Mouse (Mus musculus): Measurements from ENCODE around the gene Rhox3f.
"Not testable (repeated sequence)": the region's sequence is repeated elsewhere in the genome, so short reads cannot be mapped to it uniquely, and the experiment has no call there.

Rhox3f gene

GRCm38 (mm10) chrX:37580692-37581091, at the start of gene Rhox3f:
Gene Rhox3f (plus strand): TSS chrX:37580992.
- not testable (repeated sequence) for DNase-seq (ENCODE audit: low spot score in 2 of 2)

GRCm38 (mm10) chrX:37541719-37542118, 39.1 kb upstream of the Rhox3f start, which contains the start of gene Rhox3e:
Gene Rhox3e (plus strand): TSS chrX:37542019.
- not testable (repeated sequence) for DNase-seq (ENCODE audit: low spot score in 2 of 2)

- DNase-seq (ENCODE audit: low spot score in 2 of 2), result not testable (repeated sequence)
These were observed 23.7 kb upstream of the Rhox3f start, which contains the start of gene Rhox4e for GRCm38 (mm10) chrX:37557112-37557511. Gene Rhox4e (plus strand): TSS chrX:37557412.

- not testable (repeated sequence) for DNase-seq (ENCODE audit: low spot score in 2 of 2)
These were observed 9.7 kb upstream of the Rhox3f start, which contains the start of gene Rhox2f for GRCm38 (mm10) chrX:37571105-37571504. Gene Rhox2f (plus strand): TSS chrX:37571405.

GRCm38 (mm10) chrX:37572638-37573037, 8.2 kb upstream of the Rhox3f start:
- not testable (repeated sequence) for DNase-seq (ENCODE audit: low spot score in 2 of 2)

- DNase-seq (ENCODE audit: low spot score in 2 of 2), result not testable (repeated sequence)
These were observed 26.8 kb downstream of the Rhox3f start, which contains the start of gene Rhox4f for GRCm38 (mm10) chrX:37607604-37608003. Gene Rhox4f (minus strand): TSS chrX:37607704.

GRCm38 (mm10) chrX:37628512-37628911, 47.7 kb downstream of the Rhox3f start, which contains the start of gene Rhox3g:
Gene Rhox3g (minus strand): TSS chrX:37628612.
- not testable (repeated sequence) for DNase-seq (ENCODE audit: low spot score in 2 of 2)
